Mouse (Mus musculus): Measurements from ENCODE around the gene Hist2h2aa2. TPM values are rescaled to one million over a fixed set of nuclear protein-coding genes. Genes with fewer than 3 reads are reported as not detected.
A peak's percentile ranks its signal among the peaks of the same experiment; 100 is the strongest.

Hist2h2aa2 gene
- total and polyA plus RNA-seq, 3 experiments = 18.4 to 11,232 TPM; not detected in 1

- TF ChIP-seq BHLHE40 (IDR thresholded peaks at IDR 0.05; ENCODE audit: borderline replicate concordance, low read depth, low read length) = peak; percentile 10
- no peak for TF ChIP-seq ZC3H11A (IDR thresholded peaks at IDR 0.05; ENCODE audit: low read depth, low read length)
- peak; percentile 97 to 100 for TF ChIP-seq POLR2A (IDR thresholded peaks at IDR 0.05; ENCODE audit: control insufficient read depth in 1 of 2, insufficient read depth in 1 of 2, low read depth in 1 of 2, low read length in 2 of 2, poor library complexity in 1 of 2)
- peak; percentile 99 for TF ChIP-seq POLR2AphosphoS2 (IDR thresholded peaks at IDR 0.05; ENCODE audit: low read length)
- TF ChIP-seq TCF12 (IDR thresholded peaks at IDR 0.05; ENCODE audit: low read depth, low read length) = peak; percentile 82
- peak; percentile 92 for TF ChIP-seq ELF1 (IDR thresholded peaks at IDR 0.05; ENCODE audit: low read depth, low read length)
Observed at GRCm38 (mm10) chr3:96197129-96197749, 42.8 kb downstream of the Hist2h2aa2 start (continued).

- H3K79me2 ChIP-seq (ENCODE audit: control insufficient read depth, insufficient read depth, low read length, poor library complexity) = peaks cover 9% of the 10 kb centered on the region; the same call in 1 of the 2 replicates
- H3K27me3 ChIP-seq (ENCODE audit: control insufficient read depth in 1 of 2, insufficient read depth in 2 of 2, low read length in 2 of 2) = no peaks in the 10 kb centered on the region
- peak; percentile 27; the same call in 1 of the 2 replicates for TF ChIP-seq NRF1 (IDR thresholded peaks at IDR 0.05; ENCODE audit: insufficient read depth, low read depth, low read length, poor library complexity, severe bottlenecking)
- no peak for TF ChIP-seq EP300 (IDR thresholded peaks at IDR 0.05; ENCODE audit: low read depth in 1 of 2, low read length in 2 of 2)
- no peak for TF ChIP-seq E2F4 (IDR thresholded peaks at IDR 0.05; ENCODE audit: borderline replicate concordance, low read depth, low read length)
- 0 out of 2 replicates have a peak, but pooled peaks have one; percentile 26 for TF ChIP-seq CHD1 (IDR thresholded peaks at IDR 0.05; ENCODE audit: low read depth, low read length)
- TF ChIP-seq MEF2A (IDR thresholded peaks at IDR 0.05; ENCODE audit: extremely low read depth, insufficient replicate concordance, low read depth, low read length, poor library complexity, severe bottlenecking) = no peak
- TF ChIP-seq NELFE (IDR thresholded peaks at IDR 0.05; ENCODE audit: low read depth, low read length) = no peak
- no peak for TF ChIP-seq MAZ (IDR thresholded peaks at IDR 0.05; ENCODE audit: low read depth, low read length)
- peak overlapping the region; percentile 72 for H3K9ac ChIP-seq (ENCODE audit: control insufficient read depth, low read depth, low read length, poor library complexity, severe bottlenecking)
- H3K4me1 ChIP-seq (ENCODE audit: control insufficient read depth in 1 of 2, insufficient read depth in 2 of 2, low read length in 2 of 2) = peaks cover 12 to 22% of the 10 kb centered on the region in 2 experiments
- peak; percentile 75 for DNase-seq (ENCODE audit: low read depth, low spot score)
- peak overlapping the region; percentile 87 for H3K27ac ChIP-seq (ENCODE audit: control insufficient read depth, low read depth, low read length)
- no peaks in the 10 kb centered on the region for H3K9me3 ChIP-seq (replicated peaks; ENCODE audit: insufficient read depth, low read length)
- peak overlapping the region; percentile 60 to 61 for H3K4me3 ChIP-seq (ENCODE audit: control insufficient read depth in 1 of 2, insufficient read depth in 1 of 2, low read depth in 2 of 2, low read length in 2 of 2)
- peaks cover 0 to 16% of the 10 kb centered on the region in 2 experiments; a peak in 2 of 4 replicates for H3K36me3 ChIP-seq (ENCODE audit: control insufficient read depth in 1 of 2, insufficient read depth in 2 of 2, low read length in 2 of 2)
Observed at GRCm38 (mm10) chr3:96196437-96197128, 43.5 kb downstream of the Hist2h2aa2 start.

GRCm38 (mm10) chr3:96195616-96196313 lies 44.3 kb downstream of the Hist2h2aa2 start:
- H3K27me3 ChIP-seq (ENCODE audit: control insufficient read depth in 1 of 2, insufficient read depth in 2 of 2, low read length in 2 of 2) = no peaks in the 10 kb centered on the region
- H3K36me3 ChIP-seq (ENCODE audit: control insufficient read depth in 1 of 2, insufficient read depth in 2 of 2, low read length in 2 of 2) = peaks cover 0 to 16% of the 10 kb centered on the region in 2 experiments; a peak in 2 of 4 replicates
- H3K27ac ChIP-seq (ENCODE audit: control insufficient read depth, low read depth, low read length) = no peak overlapping the region
- no peak overlapping the region; the same call in 1 of the 2 replicates for H3K9ac ChIP-seq (ENCODE audit: control insufficient read depth, low read depth, low read length, poor library complexity, severe bottlenecking)
- H3K9me3 ChIP-seq (replicated peaks; ENCODE audit: insufficient read depth, low read length) = no peaks in the 10 kb centered on the region
- H3K4me1 ChIP-seq (ENCODE audit: control insufficient read depth in 1 of 2, insufficient read depth in 2 of 2, low read length in 2 of 2) = peaks cover 12 to 22% of the 10 kb centered on the region in 2 experiments
- peak overlapping the region in 1 of 2 experiments; percentile 60; a peak in 2 of 4 replicates for H3K4me3 ChIP-seq (ENCODE audit: control insufficient read depth in 1 of 2, insufficient read depth in 1 of 2, low read depth in 2 of 2, low read length in 2 of 2)
- DNase-seq (ENCODE audit: low read depth, low spot score) = peak; percentile 69
- peaks cover 9% of the 10 kb centered on the region; the same call in 1 of the 2 replicates for H3K79me2 ChIP-seq (ENCODE audit: control insufficient read depth, insufficient read depth, low read length, poor library complexity)
- TF ChIP-seq KAT2A (conservative IDR thresholded peaks at IDR 0.05; ENCODE audit: low read depth, low read length) (no peak; the same call in 1 of the 2 replicates), POLR2A (IDR thresholded peaks at IDR 0.05; ENCODE audit: control insufficient read depth in 1 of 2, insufficient read depth in 1 of 2, low read depth in 1 of 2, low read length in 2 of 2, poor library complexity in 1 of 2) (no peak; a peak in 1 of 4 replicates), POLR2AphosphoS2 (IDR thresholded peaks at IDR 0.05; ENCODE audit: low read length) (no peak; the same call in 1 of the 2 replicates), CHD1 (IDR thresholded peaks at IDR 0.05; ENCODE audit: low read depth, low read length) (peak; percentile 60; the same call in 1 of the 2 replicates), ZC3H11A (IDR thresholded peaks at IDR 0.05; ENCODE audit: low read depth, low read length) (peak; percentile 37), MAZ (IDR thresholded peaks at IDR 0.05; ENCODE audit: low read depth, low read length) (peak; percentile 74; the same call in 1 of the 2 replicates), HCFC1 (IDR thresholded peaks at IDR 0.05; ENCODE audit: low read depth, low read length) (peak; percentile 49), JUND (IDR thresholded peaks at IDR 0.05; ENCODE audit: low read depth, low read length) (0 out of 2 replicates have a peak, but pooled peaks have one; percentile 14), RCOR1 (IDR thresholded peaks at IDR 0.05; ENCODE audit: low read depth, low read length) (0 out of 2 replicates have a peak, but pooled peaks have one; percentile 28), TAL1 (IDR thresholded peaks at IDR 0.05; ENCODE audit: low read length) (no peak), MAX (IDR thresholded peaks at IDR 0.05; ENCODE audit: low read length) (no peak), CHD2 (IDR thresholded peaks at IDR 0.05; ENCODE audit: low read length) (no peak), RAD21 (IDR thresholded peaks at IDR 0.05; ENCODE audit: low read depth, low read length) (peak; percentile 17), TCF12 (IDR thresholded peaks at IDR 0.05; ENCODE audit: low read depth, low read length) (no peak), NELFE (IDR thresholded peaks at IDR 0.05; ENCODE audit: low read depth, low read length) (no peak), SIN3A (IDR thresholded peaks at IDR 0.05; ENCODE audit: low read length) (no peak), USF2 (IDR thresholded peaks at IDR 0.05; ENCODE audit: borderline replicate concordance in 1 of 2, insufficient read depth in 1 of 2, low read depth in 1 of 2, low read length in 2 of 2) (no peak)

Data from MEL (cell line).